Mouse (Mus musculus): ENCODE results near the gene Dnajb11.

The Dnajb11 gene

GRCm38 (mm10) chr16:22919971-22920854 lies 62.6 kb downstream of the Dnajb11 start:
- no peak for DNase-seq (ENCODE audit: extremely low spot score, low read depth, low spot score)

- DNase-seq (ENCODE audit: extremely low spot score, low read depth, low spot score): no peak
Observed at GRCm38 (mm10) chr16:22921761-22922160, 64.1 kb downstream of the Dnajb11 start.

DNA sequence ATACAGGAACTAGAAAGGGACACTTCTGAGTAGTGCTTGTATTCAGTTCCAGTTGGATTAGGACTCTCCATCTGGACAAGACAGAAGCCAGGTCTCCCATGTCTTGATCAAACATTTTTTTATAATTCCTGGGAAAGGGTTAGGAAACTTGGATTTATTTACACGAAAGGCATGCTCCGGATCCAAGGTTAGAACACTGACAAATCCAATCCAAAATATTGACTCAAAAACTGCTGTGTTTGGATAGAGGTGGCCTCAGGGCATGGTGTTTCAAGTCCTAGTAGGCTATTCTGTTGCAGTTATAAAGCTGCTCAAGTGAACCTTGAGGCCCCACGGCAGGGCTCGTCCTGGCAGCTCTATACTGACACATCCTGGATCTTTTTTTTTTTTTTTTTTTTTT lies 64.8 kb downstream of the Dnajb11 start:
- no peak for DNase-seq (ENCODE audit: extremely low spot score, low read depth, low spot score)
